Mouse (Mus musculus) adrenal gland, postnatal 36 days (tissue): ENCODE measurements around the gene Hsh2d. TPM values are rescaled to one million over a fixed set of nuclear protein-coding genes. Genes with fewer than 3 reads are reported as not detected.
A peak's percentile ranks its signal among the peaks of the same experiment; 100 is the strongest.

ENCODE experiments used
- DNase-seq, 2 experiments: peaks; one replicate each; pipeline ENCODE4 v3.0.0; 2021; ENCODE audit warnings: mixed read lengths in 1 of 2
- total RNA-seq, 2 experiments: library from RNA; stranded (reverse); gene quantifications; 2 replicates each; pipeline ENCODE4 v1.2.3; 2021

Gene Hsh2d
- total RNA-seq, 2 experiments from 2014 or later, result not detected

GRCm38 (mm10) chr8:72187793-72188331 lies 1.6 kb upstream of the Hsh2d start:
- DNase-seq, result no peak

GRCm38 (mm10) chr8:72190215-72190539 lies 739 bp downstream of the Hsh2d start:
- no peak for DNase-seq

GRCm38 (mm10) chr8:72192065-72192464 lies 2.6 kb downstream of the Hsh2d start:
- no peak for DNase-seq

GRCm38 (mm10) chr8:72197997-72198396 lies 8.6 kb downstream of the Hsh2d start:
- no peak for DNase-seq

- DNase-seq, result no peak
Measured at GRCm38 (mm10) chr8:72208582-72208981, 19.1 kb downstream of the Hsh2d start.

- no peak for DNase-seq
Measured at GRCm38 (mm10) chr8:72210222-72210621, 20.8 kb downstream of the Hsh2d start.

- DNase-seq, result no peak
Measured at GRCm38 (mm10) chr8:72210710-72211109, 21.3 kb downstream of the Hsh2d start.

GRCm38 (mm10) chr8:72211846-72212245 lies 22.4 kb downstream of the Hsh2d start:
- no peak for DNase-seq

GRCm38 (mm10) chr8:72212751-72213150 lies 23.3 kb downstream of the Hsh2d start, which contains the start of gene Cib3:
Cib3 (minus strand) TSS chr8:72212837.
- no peak for DNase-seq

GRCm38 (mm10) chr8:72213536-72213935 lies 24.1 kb downstream of the Hsh2d start, which contains the start of gene Gm11034:
Gm11034 (minus strand) TSS chr8:72213636.
- DNase-seq, result no peak

- DNase-seq, result no peak
Measured at GRCm38 (mm10) chr8:72215060-72215459, 25.6 kb downstream of the Hsh2d start.

- DNase-seq, result no peak
Measured at GRCm38 (mm10) chr8:72215871-72216270, 26.4 kb downstream of the Hsh2d start.

- DNase-seq, result no peak
Measured at GRCm38 (mm10) chr8:72218781-72219540, 29.5 kb downstream of the Hsh2d start.

GRCm38 (mm10) chr8:72219541-72220363 lies 30.3 kb downstream of the Hsh2d start, which contains the start of gene Fam32a:
Fam32a (plus strand) TSS chr8:72219730.
- DNase-seq, result peak; percentile 89 to 91

- DNase-seq, result no peak
Measured at GRCm38 (mm10) chr8:72220758-72221157, 31.3 kb downstream of the Hsh2d start.

- DNase-seq, result no peak
Measured at GRCm38 (mm10) chr8:72222656-72223055, 33.2 kb downstream of the Hsh2d start.

- peak; percentile 98 to 99 for DNase-seq
Measured at GRCm38 (mm10) chr8:72239499-72240402, 50.3 kb downstream of the Hsh2d start, which contains the start of gene Ap1m1. Ap1m1 (plus strand) TSS chr8:72240018.

GRCm38 (mm10) chr8:72240403-72240763 lies 50.9 kb downstream of the Hsh2d start:
- no peak for DNase-seq

GRCm38 (mm10) chr8:72240951-72241350 lies 51.5 kb downstream of the Hsh2d start:
- DNase-seq, result no peak

GRCm38 (mm10) chr8:72242226-72242625 lies 52.8 kb downstream of the Hsh2d start:
- no peak for DNase-seq

GRCm38 (mm10) chr8:72244610-72245009 lies 55.2 kb downstream of the Hsh2d start:
- DNase-seq, result no peak
